8 mouse cellular contexts compared by ENCODE assay signal in the genomic region with DNA sequence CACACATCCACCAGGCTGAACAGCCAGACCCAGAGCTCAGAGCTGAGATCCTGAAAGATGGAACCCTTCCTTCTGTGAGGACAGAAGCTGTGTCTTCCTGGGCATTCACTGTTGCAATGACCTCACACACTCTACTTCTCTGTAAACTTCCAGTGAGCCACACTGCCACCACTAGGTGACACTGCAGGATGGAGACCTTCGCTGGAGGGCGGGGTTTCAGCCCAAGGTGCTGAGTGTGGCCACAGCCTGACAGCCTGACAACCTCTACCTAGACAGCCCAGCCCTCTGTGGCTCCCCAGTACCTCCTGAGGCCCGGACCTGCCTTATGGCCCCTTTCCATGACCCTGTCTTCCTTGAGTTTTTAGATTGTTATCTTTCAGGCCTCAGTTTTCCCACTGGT. TPM values are rescaled to one million over a fixed set of nuclear protein-coding genes. Genes with fewer than 3 reads are reported as not detected.
DNase-seq lines count a peak whose midpoint lies in the region; ATAC-seq and TF ChIP-seq lines count a peak whose summit lies in the region.

No protein-coding gene starts in this region.

- ATAC-seq in heart, postnatal 0 days (ENCODE audit: insufficient read depth, low read depth), result peak; percentile 71; the same call in 1 of the 2 replicates
- ATAC-seq in megakaryocyte, adult 5-6 weeks (ENCODE audit: poor library complexity, severe bottlenecking), result peak; percentile 92

- H3K27me3 ChIP-seq in heart, postnatal 0 days (ENCODE audit: control insufficient read depth, insufficient read depth, low read length), result 0 out of 2 replicates have a peak, but pooled peaks cover 9% of the 10 kb centered on the region

- H3K4me2 ChIP-seq in heart, postnatal 0 days (ENCODE audit: low read depth, low read length), result no peak overlapping the region

- H3K27ac ChIP-seq in cortical plate, adult 2 months (ENCODE audit: insufficient read depth, low read length), result no peak overlapping the region
- no peak overlapping the region for H3K27ac ChIP-seq in heart, postnatal 0 days (ENCODE audit: low read depth)

- intact Hi-C loops in gastrocnemius, postnatal 14 days (cut with DNase I; ENCODE audit: low total_unique reads), result no loop called here

- H3K9me3 ChIP-seq in heart, postnatal 0 days (replicated peaks; ENCODE audit: control insufficient read depth, low read length), result no peaks in the 10 kb centered on the region

- no peak overlapping the region for H3K4me3 ChIP-seq in cortical plate, adult 2 months (ENCODE audit: insufficient read depth, low read length)
- H3K4me3 ChIP-seq in heart, postnatal 0 days (ENCODE audit: low read depth, low read length), result no peak overlapping the region

- H3K36me3 ChIP-seq in heart, postnatal 0 days (replicated peaks; ENCODE audit: control insufficient read depth, insufficient read depth, low read length), result no peaks in the 10 kb centered on the region

- DNase-seq in gastrocnemius, adult 18-20 months (ENCODE audit: low spot score), result peak; percentile 38
- DNase-seq in gastrocnemius, postnatal 14 days, result no peak
- DNase-seq in T-cell, adult 2 months (ENCODE audit: low spot score), result peak; percentile 73
- peak; percentile 44 for DNase-seq in heart, postnatal 0 days (ENCODE audit: low spot score)
- DNase-seq in kidney, postnatal 36 days, result peak; percentile 56 to 80
- DNase-seq in spleen, postnatal 10 days (ENCODE audit: low spot score in 2 of 2), result peak; percentile 27 to 75

- no peak for TF ChIP-seq EP300 in heart, postnatal 0 days (IDR thresholded peaks at IDR 0.05; ENCODE audit: low read depth)

- WGBS in heart, postnatal 0 days, result 11% methylated on average over 3 of the region's 3 CpGs

- peak; percentile 66 for TF ChIP-seq CTCF in cortical plate, adult 2 months (IDR thresholded peaks at IDR 0.05; ENCODE audit: extremely low read depth, insufficient read depth, low read length)
- peak; percentile 78 for TF ChIP-seq CTCF in heart, postnatal 0 days (IDR thresholded peaks at IDR 0.05; ENCODE audit: low read depth)

- no peak overlapping the region for H3K9ac ChIP-seq in heart, postnatal 0 days (replicated peaks; ENCODE audit: low read depth, low read length)

- no peaks in the 10 kb centered on the region for H3K4me1 ChIP-seq in cortical plate, adult 2 months (ENCODE audit: control insufficient read depth, insufficient read depth, low read length)
- no peaks in the 10 kb centered on the region for H3K4me1 ChIP-seq in heart, postnatal 0 days (ENCODE audit: control insufficient read depth, insufficient read depth)

- TF ChIP-seq POLR2A in cortical plate, adult 2 months (IDR thresholded peaks at IDR 0.05; ENCODE audit: extremely low read depth, insufficient read depth, low read length), result no peak

RNA-seq across cellular contexts. Expression of a gene that starts 12.9 kb away (rescaled TPM):
- total RNA-seq in gastrocnemius, adult 18-20 months (2021), result under 1 TPM in 1 of 2 experiments, not detected in 1; 0.25 TPM
- total RNA-seq in gastrocnemius, postnatal 14 days (2021), result not detected
- 3.7 and 4.3 TPM in 2 replicates for polyA plus RNA-seq in cortical plate, adult 2 months (2012; rRNA removed)
- total RNA-seq in heart, postnatal 0 days (2014; rRNA removed; ENCODE audit: low replicate concordance), result not detected in 2 replicates
- polyA plus RNA-seq in heart, postnatal 0 days (2015; fragmentation: Nextera tagmentation; extraction: Ambion mirVana), result 0.14 and 0.52 TPM in 2 replicates
- total RNA-seq in megakaryocyte, adult 5-6 weeks (2015), result 0.42 TPM in 1 of 2 replicates, not detected in the other
- not detected in 2 replicates for total RNA-seq in megakaryocyte, adult 5-6 weeks (2017)

RNA-seq across cellular contexts. Expression of a gene that starts 14.7 kb away (rescaled TPM):
- total RNA-seq in gastrocnemius, adult 18-20 months (2021), result 1 to 10 TPM; 3.4 to 4.8 TPM
- under 1 TPM; 0.35 to 0.49 TPM for total RNA-seq in gastrocnemius, postnatal 14 days (2021)
- 70.2 and 74.0 TPM in 2 replicates for polyA plus RNA-seq in cortical plate, adult 2 months (2012; rRNA removed)
- 0.58 and 3.1 TPM in 2 replicates for total RNA-seq in heart, postnatal 0 days (2014; rRNA removed; ENCODE audit: low replicate concordance)
- 0.81 and 0.86 TPM in 2 replicates for polyA plus RNA-seq in heart, postnatal 0 days (2015; fragmentation: Nextera tagmentation; extraction: Ambion mirVana)
- total RNA-seq in megakaryocyte, adult 5-6 weeks (2015), result 0.29 TPM in 1 of 2 replicates, not detected in the other
- total RNA-seq in megakaryocyte, adult 5-6 weeks (2017), result 0.22 TPM in 1 of 2 replicates, not detected in the other

RNA-seq across cellular contexts. Expression of a gene that starts 30.2 kb away (rescaled TPM):
- under 1 TPM in 1 of 2 experiments, not detected in 1; 0.12 TPM for total RNA-seq in gastrocnemius, adult 18-20 months (2021)
- 1 to 10 TPM in 1 of 2 experiments, under 1 TPM in 1; 0.51 to 1.3 TPM for total RNA-seq in gastrocnemius, postnatal 14 days (2021)
- polyA plus RNA-seq in cortical plate, adult 2 months (2012; rRNA removed), result 190 and 192 TPM in 2 replicates
- total RNA-seq in heart, postnatal 0 days (2014; rRNA removed; ENCODE audit: low replicate concordance), result 55.6 and 89.5 TPM in 2 replicates
- polyA plus RNA-seq in heart, postnatal 0 days (2015; fragmentation: Nextera tagmentation; extraction: Ambion mirVana), result 2.8 TPM in 2 replicates
- not detected in 2 replicates for total RNA-seq in megakaryocyte, adult 5-6 weeks (2015)
- not detected in 2 replicates for total RNA-seq in megakaryocyte, adult 5-6 weeks (2017)

Comparison
In these comparisons a context has a peak if more than half of its experiments do, and no peak if none do; other contexts are left out.
1. RNA of a gene that starts 30.2 kb away (total RNA-seq): 55.6 to 89.5 TPM in heart, postnatal 0 days; 0.51 to 1.3 TPM in gastrocnemius, postnatal 14 days, 0.12 TPM in gastrocnemius, adult 18-20 months and not detected in megakaryocyte, adult 5-6 weeks; every median in the first group is over 10 times any median in the second.